Mouse (Mus musculus) C2C12 (cell line): ENCODE results near the gene Kdm4a. TPM values are rescaled to one million over a fixed set of nuclear protein-coding genes. Genes with fewer than 3 reads are reported as not detected.

ENCODE experiments used
- H3K27me3 ChIP-seq: one replicate; pipeline ENCODE4 v1.6.1; 2011; ENCODE audit not compliant: control insufficient read depth, insufficient read depth, insufficient read length
- H3K36me3 ChIP-seq: one replicate; pipeline ENCODE4 v1.6.1; 2011; ENCODE audit not compliant: control insufficient read depth, insufficient read depth
- H3K4me3 ChIP-seq: one replicate; pipeline ENCODE4 v1.5.1; 2011; ENCODE audit warnings: mild to moderate bottlenecking, control low read depth; ENCODE audit not compliant: poor library complexity, insufficient read depth, severe bottlenecking
- H3K79me2 ChIP-seq: one replicate; pipeline ENCODE4 v1.6.1; 2011; ENCODE audit not compliant: control insufficient read depth, insufficient read depth
- H3K79me3 ChIP-seq: one replicate; pipeline ENCODE4 v1.6.1; 2011; ENCODE audit warnings: low read depth, control low read depth
- H3ac ChIP-seq: one replicate; pipeline ENCODE3; 2011; ENCODE audit warnings: low read depth; ENCODE audit not compliant: control insufficient read depth, insufficient read length
- CEBPB ChIP-seq: IDR thresholded peaks from one replicate; pipeline ENCODE4 v1.6.1; 2011; ENCODE audit warnings: low read depth, mild to moderate bottlenecking, control low read depth, moderate library complexity
- CTCF ChIP-seq: IDR thresholded peaks from one replicate; pipeline ENCODE4 v1.5.1; 2011; ENCODE audit not compliant: control insufficient read depth, insufficient read depth, insufficient read length
- FOSL1 ChIP-seq: IDR thresholded peaks from one replicate; pipeline ENCODE4 v1.8.0; 2011; ENCODE audit warnings: mild to moderate bottlenecking, low read length; ENCODE audit not compliant: poor library complexity, insufficient read depth, severe bottlenecking
- MAX ChIP-seq: IDR thresholded peaks from one replicate; pipeline ENCODE4 v1.6.1; 2011; ENCODE audit warnings: mild to moderate bottlenecking, control low read depth
- MYOD1 ChIP-seq: IDR thresholded peaks from one replicate; pipeline ENCODE4 v1.6.1; 2011; ENCODE audit warnings: low read depth; ENCODE audit not compliant: control insufficient read depth, insufficient read length
- MYOG ChIP-seq: IDR thresholded peaks from one replicate; pipeline ENCODE4 v1.6.1; 2011; ENCODE audit not compliant: control insufficient read depth, insufficient read length; ENCODE audit errors: extremely low read depth
- USF1 ChIP-seq: IDR thresholded peaks from one replicate; pipeline ENCODE4 v1.6.1; 2011; ENCODE audit warnings: low read depth, mild to moderate bottlenecking, control low read depth, moderate library complexity
- polyA plus RNA-seq: library from polyadenylated mRNA; unstranded; fragments of >200 nt; fragmentation: generic; extraction: Trizol; gene quantifications from one replicate; pipeline ENCODE4 v1.2.1, GENCODE M21; 2012; ENCODE audit warnings: missing spikeins

The Kdm4a gene
- polyA plus RNA-seq, 1 experiment, result 28.1 TPM

DNA sequence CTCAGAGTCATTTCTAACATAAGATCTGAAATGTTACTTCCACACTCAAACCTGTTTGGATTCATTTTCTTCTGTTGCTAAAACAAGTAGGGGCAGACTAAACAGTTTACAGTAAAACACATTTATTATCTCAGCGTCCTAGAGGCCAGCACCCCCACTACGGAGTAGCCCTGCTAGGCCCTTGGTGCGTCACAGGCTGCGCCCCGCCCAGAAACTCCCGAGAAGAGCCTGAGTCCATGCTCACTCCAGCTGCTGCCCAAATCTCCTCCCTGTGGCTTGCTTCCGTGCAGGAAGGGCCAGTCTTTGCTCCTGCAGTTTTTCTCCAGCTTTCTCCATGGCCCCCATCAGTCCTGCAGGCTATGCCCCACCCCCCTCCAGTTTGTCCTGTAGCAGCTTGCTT is 71.1 kb downstream of the Kdm4a start:
- no peak overlapping the region for H3K4me3 ChIP-seq
- peaks cover 5% of the 10 kb centered on the region for H3K79me3 ChIP-seq
- no peaks in the 10 kb centered on the region for H3K36me3 ChIP-seq
- no peaks in the 10 kb centered on the region for H3K79me2 ChIP-seq
- H3K27me3 ChIP-seq, result no peaks in the 10 kb centered on the region
- TF ChIP-seq FOSL1 (no peak), USF1 (no peak), MAX (no peak), MYOG (no peak), CTCF (no peak), MYOD1 (no peak)
- H3ac ChIP-seq, result no peak overlapping the region

DNA sequence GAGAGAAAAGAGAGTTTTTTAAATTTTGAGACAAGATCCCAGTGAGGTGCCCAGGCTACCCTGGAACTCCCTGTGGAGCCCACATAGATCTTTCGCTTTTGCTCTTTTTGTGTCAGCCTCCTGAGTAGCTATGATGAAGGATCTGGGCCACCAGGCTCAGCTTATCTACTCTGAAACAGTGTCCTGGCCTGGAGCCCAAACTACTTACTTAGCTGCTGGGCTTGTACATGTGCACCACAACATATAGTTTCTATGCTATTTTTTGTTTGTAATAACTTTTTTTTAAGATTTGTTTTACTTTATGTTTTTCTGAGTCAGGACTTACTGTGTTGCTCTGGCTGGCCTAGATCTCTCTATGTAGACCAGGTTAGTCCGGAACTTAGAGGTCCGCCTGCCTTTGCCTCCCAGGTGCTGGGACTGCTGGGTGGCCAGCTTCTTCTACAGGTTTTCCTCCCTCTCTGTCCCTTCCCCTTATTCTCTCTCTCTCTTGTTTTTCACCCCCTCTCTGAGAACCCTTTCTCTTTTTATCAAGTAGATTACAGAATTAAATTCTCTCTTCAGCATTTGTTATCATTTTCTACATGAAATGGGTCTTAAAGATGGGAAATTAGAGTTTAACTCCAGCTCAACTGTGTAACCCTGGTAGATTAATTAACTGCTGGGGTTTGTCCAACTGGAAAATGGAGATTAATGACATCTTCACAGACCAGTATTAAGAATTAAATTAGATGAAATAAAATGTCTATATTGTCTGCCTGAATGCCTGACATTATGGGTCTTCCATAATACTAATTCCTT is 74.4 kb downstream of the Kdm4a start:
- no peaks in the 10 kb centered on the region for H3K27me3 ChIP-seq

DNA sequence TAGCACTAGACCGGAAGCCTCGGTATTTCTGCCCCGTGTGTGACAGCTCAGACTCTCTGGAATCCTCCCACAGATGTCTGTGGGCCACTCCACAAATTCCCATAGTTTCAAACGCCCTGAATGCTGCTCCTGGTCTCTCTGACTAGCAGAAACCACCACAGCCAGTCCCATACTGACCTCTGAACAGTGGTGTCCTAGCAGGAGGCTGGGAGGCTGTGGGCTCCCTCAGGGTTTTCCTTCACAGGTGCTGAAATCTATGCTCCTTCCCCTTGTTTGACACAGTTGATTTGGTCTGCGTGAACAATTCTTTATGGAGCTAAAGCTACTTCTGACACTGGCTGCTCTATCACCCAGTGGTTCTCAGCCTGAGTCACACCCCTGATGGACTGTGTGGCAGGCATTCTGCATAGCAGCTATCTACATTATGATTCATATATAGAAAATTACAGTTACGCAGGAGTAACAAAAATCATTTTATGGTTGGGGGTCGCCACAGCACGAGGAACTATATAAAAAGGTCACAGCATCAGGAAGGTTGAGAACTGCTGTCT is 76.5 kb downstream of the Kdm4a start:
- Histone ChIP-seq H3K79me3 (no peaks in the 10 kb centered on the region), H3K36me3 (no peaks in the 10 kb centered on the region), H3K79me2 (no peaks in the 10 kb centered on the region), H3ac (no peak overlapping the region), H3K27me3 (no peaks in the 10 kb centered on the region), H3K4me3 (no peak overlapping the region)
- no peak for TF ChIP-seq CTCF
- no peak for TF ChIP-seq USF1
- no peak for TF ChIP-seq MAX
- TF ChIP-seq FOSL1, result no peak
- no peak for TF ChIP-seq MYOD1
- TF ChIP-seq CEBPB, result no peak
- TF ChIP-seq MYOG, result no peak

More for the DNA sequence above, 74.4 kb downstream of the Kdm4a start:
- H3K79me3 ChIP-seq, result peaks cover under 1% of the 10 kb centered on the region
- no peak overlapping the region for H3ac ChIP-seq
- no peak overlapping the region for H3K4me3 ChIP-seq
- H3K36me3 ChIP-seq, result no peaks in the 10 kb centered on the region
- TF ChIP-seq CEBPB, result no peak
- no peak for TF ChIP-seq CTCF
- TF ChIP-seq FOSL1, result no peak
- no peak for TF ChIP-seq USF1
- TF ChIP-seq MYOG, result no peak
- TF ChIP-seq MYOD1, result no peak
- no peak for TF ChIP-seq MAX
- H3K79me2 ChIP-seq, result no peaks in the 10 kb centered on the region

DNA sequence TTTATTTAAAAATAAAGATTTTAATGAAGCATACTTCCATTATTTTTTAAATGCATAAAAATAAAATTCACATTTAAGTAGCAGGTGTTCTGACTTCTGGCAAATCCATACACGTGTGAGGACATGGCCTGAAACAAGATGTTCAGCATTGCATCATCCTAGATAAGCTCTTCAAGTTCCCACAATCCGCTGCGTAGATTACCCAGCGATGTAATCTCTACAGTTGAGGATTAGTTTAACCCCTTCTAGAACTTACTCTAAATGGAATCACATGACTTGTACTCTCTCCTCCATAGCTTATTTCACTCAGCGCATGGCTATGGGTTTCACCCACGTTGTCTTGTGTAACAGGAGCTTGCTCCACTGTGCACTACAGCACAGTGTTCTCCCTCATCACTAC is 78.3 kb downstream of the Kdm4a start:
- no peak overlapping the region for H3ac ChIP-seq
- TF ChIP-seq MYOG, result no peak
- no peaks in the 10 kb centered on the region for H3K79me2 ChIP-seq
- no peaks in the 10 kb centered on the region for H3K27me3 ChIP-seq
- no peak overlapping the region for H3K4me3 ChIP-seq
- no peaks in the 10 kb centered on the region for H3K79me3 ChIP-seq
- H3K36me3 ChIP-seq, result no peaks in the 10 kb centered on the region

DNA sequence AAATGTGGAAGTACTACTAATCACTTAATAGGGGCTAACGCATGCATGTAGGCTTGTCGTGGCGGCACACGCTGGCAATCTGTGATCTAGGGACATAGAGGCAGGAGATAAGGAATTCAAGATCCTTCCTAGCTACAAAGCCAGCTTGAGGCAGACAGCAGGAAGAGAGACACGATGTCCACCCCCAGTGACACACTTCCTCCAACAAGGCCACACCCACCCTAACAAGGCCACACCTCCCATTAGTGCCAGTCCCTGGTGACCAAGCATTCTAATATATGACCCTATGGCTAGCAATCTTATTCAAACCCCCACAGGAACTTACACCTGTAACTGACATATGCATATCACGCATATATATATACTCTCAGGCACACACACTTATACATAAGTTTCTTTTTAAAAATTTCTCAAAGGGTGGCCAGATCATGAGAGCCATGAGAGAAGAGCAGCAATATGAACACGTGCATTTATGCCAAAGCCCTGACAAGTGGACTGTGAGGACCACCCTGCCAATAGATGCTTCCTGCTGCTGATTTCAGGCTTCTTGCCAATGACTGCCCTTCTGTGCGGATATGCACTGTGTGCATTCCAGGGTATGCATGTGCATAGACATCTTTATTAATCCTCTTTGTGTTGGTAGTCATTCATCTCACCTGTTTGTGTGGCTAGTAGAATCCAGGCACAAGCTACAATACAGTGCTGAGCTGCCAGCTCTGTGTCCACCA is 80.0 kb downstream of the Kdm4a start:
- no peaks in the 10 kb centered on the region for H3K27me3 ChIP-seq
- no peak overlapping the region for H3ac ChIP-seq
- H3K4me3 ChIP-seq, result no peak overlapping the region
- TF ChIP-seq CTCF (no peak), MAX (no peak), CEBPB (no peak), MYOG (no peak), FOSL1 (no peak), MYOD1 (no peak), USF1 (no peak)
- H3K79me2 ChIP-seq, result no peaks in the 10 kb centered on the region
- H3K36me3 ChIP-seq, result no peaks in the 10 kb centered on the region
- no peaks in the 10 kb centered on the region for H3K79me3 ChIP-seq

DNA sequence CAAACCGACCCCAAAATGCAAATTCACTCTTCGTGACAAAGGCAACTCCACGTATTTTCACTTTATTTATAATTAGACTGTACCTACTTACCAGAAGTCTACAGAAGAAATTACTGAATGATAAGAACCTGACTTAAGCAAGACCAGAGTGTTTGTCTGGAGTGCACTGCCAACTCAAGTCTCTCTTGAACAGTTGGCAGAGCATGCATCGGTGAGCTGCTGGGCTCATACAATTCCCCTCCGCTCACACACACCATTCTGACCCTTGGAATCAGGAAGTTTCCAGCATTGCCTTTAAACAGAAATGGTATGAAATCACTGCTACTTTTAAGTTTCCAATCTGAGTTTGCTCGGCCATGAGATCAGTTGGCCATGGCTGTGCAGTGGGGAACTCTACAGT is 81.3 kb downstream of the Kdm4a start:
- Histone ChIP-seq H3K79me2 (no peaks in the 10 kb centered on the region), H3K27me3 (no peaks in the 10 kb centered on the region), H3K4me3 (no peak overlapping the region), H3ac (no peak overlapping the region), H3K36me3 (no peaks in the 10 kb centered on the region), H3K79me3 (no peaks in the 10 kb centered on the region)
- no peak for TF ChIP-seq FOSL1
